Mouse (Mus musculus) heart, embryonic 16.5 days (tissue): ENCODE measurements at regions not wholly inside any gene's neighbourhood (a gene's known extent, or its start where the extent isn't known, plus 50 kb on each side); places are given as distances from the start of the nearest gene placed in this dataset.

Experiments
- ATAC-seq: fragments of 200-750 bp; cut with Nextera tagmentation; replicated peaks from 2 replicates; pipeline ENCODE4 v1.8.0; 2017; ENCODE audit warnings: moderate number of reproducible peaks; ENCODE audit not compliant: insufficient read depth, low FRiP score; ENCODE audit errors: extremely low read depth
- H3K27ac ChIP-seq: fragments of 300-500 bp; sonication (generic); 2 replicates; pipeline ENCODE4 v1.5.1; 2014; ENCODE audit warnings: mild to moderate bottlenecking, low read length, control low read depth, moderate library complexity
- H3K27me3 ChIP-seq: fragments of 300-500 bp; sonication (generic); 2 replicates; pipeline ENCODE4 v1.6.1; 2014; ENCODE audit warnings: low read length, mixed read lengths; ENCODE audit not compliant: control insufficient read depth, insufficient read depth
- H3K36me3 ChIP-seq: fragments of 300-500 bp; sonication (generic); 2 replicates; pipeline ENCODE4 v1.6.1; 2014; ENCODE audit not compliant: control insufficient read depth, insufficient read depth
- H3K4me1 ChIP-seq: fragments of 300-500 bp; sonication (generic); 2 replicates; pipeline ENCODE4 v1.6.1; 2014; ENCODE audit warnings: low read length, mixed read lengths; ENCODE audit not compliant: control insufficient read depth, insufficient read depth
- H3K4me2 ChIP-seq: fragments of 300-500 bp; sonication (generic); 2 replicates; pipeline ENCODE4 v1.6.1; 2014; ENCODE audit warnings: low read depth, mild to moderate bottlenecking, control low read depth, low read length
- H3K4me3 ChIP-seq: fragments of 300-500 bp; sonication (generic); 2 replicates; pipeline ENCODE4 v1.5.1; 2014; ENCODE audit warnings: mild to moderate bottlenecking, control low read depth, low read length
- H3K9ac ChIP-seq: fragments of 300-500 bp; sonication (generic); 2 replicates; pipeline ENCODE4 v1.6.1; 2014; ENCODE audit warnings: low read length, control low read depth
- H3K9me3 ChIP-seq: fragments of 300-500 bp; sonication (generic); replicated peaks from 2 replicates; pipeline ENCODE4 v1.6.1; 2016; ENCODE audit warnings: low read length; ENCODE audit not compliant: control insufficient read depth
- WGBS: fragments of 180-500 bp; shearing (Covaris S2); extraction: QIAGEN DNeasy Blood & Tissue Kit; methylation state at CpG from one replicate; pipeline ENCODE4 v1.1.7; 2014; 5-methylcytosine and 5-hydroxymethylcytosine counted together

DNA sequence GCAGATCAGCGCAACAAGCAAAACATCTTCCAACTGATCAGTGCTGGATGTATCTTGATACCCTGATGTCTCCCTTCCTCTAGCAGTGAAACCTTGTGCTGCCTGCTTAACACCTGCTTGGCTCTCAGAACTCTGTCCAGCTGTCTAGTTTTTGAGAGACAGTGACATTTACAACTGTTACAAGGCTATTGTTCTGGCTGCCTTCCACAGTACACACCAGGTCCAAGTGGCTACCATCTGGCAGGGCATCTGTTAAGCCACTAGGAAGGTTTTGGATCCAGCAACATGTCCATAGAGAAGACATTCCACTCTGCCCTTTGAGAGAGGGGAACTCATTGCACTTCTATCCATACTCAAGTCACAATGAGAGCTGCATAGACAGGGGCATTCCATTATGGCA, 508.4 kb downstream of the Fam181b start:
- 73% methylated on average over 1 of the region's 1 CpGs for WGBS
- H3K9ac ChIP-seq: no peak overlapping the region
- no peak for ATAC-seq
- H3K4me2 ChIP-seq: no peak overlapping the region
- no peak overlapping the region for H3K27ac ChIP-seq
- no peaks in the 10 kb centered on the region for H3K4me1 ChIP-seq
- H3K9me3 ChIP-seq: no peaks in the 10 kb centered on the region
- H3K27me3 ChIP-seq: no peaks in the 10 kb centered on the region
- no peaks in the 10 kb centered on the region for H3K36me3 ChIP-seq
- H3K4me3 ChIP-seq: no peak overlapping the region
